Mouse (Mus musculus) G1E (cell line): Measurements from ENCODE around the gene Hsd17b2. TPM values are rescaled to one million over a fixed set of nuclear protein-coding genes. Genes with fewer than 3 reads are reported as not detected.

Experiments
- ATAC-seq: 2 replicates; pipeline ENCODE4 v1.8.0; 2016; ENCODE audit warnings: mild to moderate bottlenecking; ENCODE audit not compliant: insufficient number of reproducible peaks, poor library complexity, low FRiP score, severe bottlenecking; ENCODE audit errors: extremely low read depth
- DNase-seq: peaks from one replicate; pipeline ENCODE4 v3.0.0; 2012; ENCODE audit warnings: low spot score
- H3K27me3 ChIP-seq: 2 replicates; pipeline ENCODE4 v1.6.1; 2012; ENCODE audit warnings: mild to moderate bottlenecking, low read length, inconsistent platforms; ENCODE audit not compliant: insufficient read depth
- H3K36me3 ChIP-seq: replicated peaks from 2 replicates; pipeline ENCODE3; 2012; ENCODE audit warnings: mild to moderate bottlenecking, inconsistent platforms
- H3K4me1 ChIP-seq: 2 replicates; pipeline ENCODE4 v1.6.1; 2012; ENCODE audit warnings: low read depth, low read length, inconsistent platforms, mixed read lengths; ENCODE audit not compliant: insufficient read depth
- H3K4me3 ChIP-seq: 2 replicates; pipeline ENCODE4 v1.5.1; 2012; ENCODE audit warnings: low read depth, mild to moderate bottlenecking, inconsistent platforms, low read length, moderate library complexity, mixed read lengths
- H3K9me3 ChIP-seq: replicated peaks from 2 replicates; pipeline ENCODE4 v1.6.1; 2012; ENCODE audit warnings: inconsistent platforms
- CTCF ChIP-seq: IDR thresholded peaks from 2 replicates; pipeline ENCODE4 v1.5.1; 2012; ENCODE audit warnings: low read depth, low read length, inconsistent platforms, mixed read lengths
- GATA1 ChIP-seq: IDR thresholded peaks from 2 replicates; pipeline ENCODE4 v1.6.1; 2012; ENCODE audit warnings: borderline replicate concordance, low read length, inconsistent platforms, mixed read lengths
- GATA2 ChIP-seq: IDR thresholded peaks from 2 replicates; pipeline ENCODE4 v1.6.1; 2012; ENCODE audit warnings: low read depth, low read length, inconsistent platforms, borderline replicate concordance
- POLR2AphosphoS5 ChIP-seq: IDR thresholded peaks from 2 replicates; pipeline ENCODE4 v1.6.1; 2012; ENCODE audit warnings: low read depth, low read length, inconsistent platforms; ENCODE audit not compliant: insufficient replicate concordance
- TAL1 ChIP-seq: conservative IDR thresholded peaks from 2 replicates; pipeline ENCODE4 v1.6.1; 2012; ENCODE audit warnings: low read depth, low read length, inconsistent platforms, mixed read lengths
- polyA plus RNA-seq: library from polyadenylated mRNA; stranded (reverse); fragments of >175 nt; gene quantifications from 2 replicates; pipeline ENCODE4 v1.2.3, GENCODE M21; 2012
- total RNA-seq, 2 experiments: library from RNA; stranded (forward) in 1 of 2; stranded (reverse) in 1 of 2; fragments of 200-1000 nt in 1 of 2; fragments of >200 nt in 1 of 2; fragmentation: Nextera tagmentation in 1 of 2; gene quantifications; 2 replicates each; pipeline ENCODE4 v1.2.3; 2014 to 2017

Gene Hsd17b2
- total and polyA plus RNA-seq, 3 experiments = 0.22 TPM; not detected in 2

DNA sequence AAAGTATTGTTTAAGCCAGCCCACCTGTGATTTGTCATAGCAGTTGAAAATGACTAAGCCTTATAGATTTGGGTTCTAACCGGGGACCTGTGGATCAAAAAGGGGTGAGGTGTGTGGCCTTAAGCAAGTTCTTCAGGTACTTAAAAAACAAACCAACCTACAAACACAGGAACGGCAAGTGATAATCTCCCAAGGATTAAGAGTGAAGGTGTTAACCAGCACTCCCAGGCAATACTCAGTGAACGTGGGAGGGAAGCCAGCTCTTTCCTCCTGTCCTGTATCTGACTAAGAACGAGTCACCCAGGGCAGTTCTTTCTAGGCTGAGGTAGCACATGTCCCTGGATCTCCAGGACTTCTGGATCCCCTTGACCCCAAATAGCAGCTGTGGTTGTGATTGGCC lies 62.9 kb downstream of the Hsd17b2 start:
- Histone ChIP-seq H3K4me1 (no peaks in the 10 kb centered on the region), H3K9me3 (peaks cover 41% of the 10 kb centered on the region), H3K4me3 (no peak overlapping the region), H3K36me3 (no peaks in the 10 kb centered on the region), H3K27me3 (no peaks in the 10 kb centered on the region)
- no peak for TF ChIP-seq TAL1
- DNase-seq = no peak
- no peak for ATAC-seq

DNA sequence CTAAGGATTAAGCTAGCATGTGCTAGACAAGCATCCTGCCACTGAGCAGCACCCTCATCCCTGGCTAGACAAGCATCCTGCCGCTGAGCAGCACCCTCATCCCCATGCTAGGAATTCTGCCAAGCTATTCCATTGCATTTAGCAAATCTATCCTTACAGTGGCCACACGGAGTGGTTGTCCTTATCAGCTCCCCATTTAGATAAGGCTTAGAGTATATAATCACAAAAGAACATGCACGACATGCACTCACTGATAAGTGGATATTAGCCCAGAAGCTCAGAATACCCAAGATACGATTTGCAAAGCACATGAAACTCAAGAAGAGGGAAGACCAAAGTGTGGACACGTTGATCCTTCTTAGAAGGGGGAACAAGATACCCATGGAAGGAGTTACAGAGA lies 64.2 kb downstream of the Hsd17b2 start:
- DNase-seq (no peak), ATAC-seq (no peak)
- Histone ChIP-seq H3K4me1 (no peaks in the 10 kb centered on the region), H3K4me3 (no peak overlapping the region), H3K27me3 (no peaks in the 10 kb centered on the region), H3K9me3 (peaks cover 39% of the 10 kb centered on the region), H3K36me3 (no peaks in the 10 kb centered on the region)
- TF ChIP-seq CTCF = no peak
- TF ChIP-seq GATA1 = no peak
- TF ChIP-seq GATA2 = no peak
- no peak for TF ChIP-seq POLR2AphosphoS5
- no peak for TF ChIP-seq TAL1

DNA sequence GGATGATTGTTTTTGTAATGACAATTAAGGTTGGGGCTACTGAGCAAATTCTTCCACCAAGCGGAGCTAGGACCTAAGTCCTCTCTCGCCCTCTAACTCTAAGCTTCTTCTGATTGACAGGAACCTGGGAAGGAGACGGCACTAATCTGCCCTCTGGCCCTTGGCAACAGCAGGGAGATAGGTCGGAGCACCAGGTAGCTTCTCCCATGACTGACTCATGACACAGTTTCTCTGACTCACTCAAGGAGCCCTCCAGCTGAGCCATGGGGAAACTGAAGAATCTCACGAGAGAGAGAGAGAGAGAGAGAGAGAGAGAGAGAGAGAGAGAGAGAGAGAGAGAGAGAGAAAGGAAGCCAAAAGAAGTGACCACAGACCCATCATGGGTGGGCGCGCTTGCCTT lies 67.3 kb downstream of the Hsd17b2 start:
- no peaks in the 10 kb centered on the region for H3K36me3 ChIP-seq
- DNase-seq = no peak
- no peaks in the 10 kb centered on the region for H3K4me1 ChIP-seq
- peaks cover 42% of the 10 kb centered on the region for H3K9me3 ChIP-seq
- TF ChIP-seq GATA2 = no peak
- no peak for ATAC-seq
- no peaks in the 10 kb centered on the region for H3K27me3 ChIP-seq
- H3K4me3 ChIP-seq = no peak overlapping the region

DNA sequence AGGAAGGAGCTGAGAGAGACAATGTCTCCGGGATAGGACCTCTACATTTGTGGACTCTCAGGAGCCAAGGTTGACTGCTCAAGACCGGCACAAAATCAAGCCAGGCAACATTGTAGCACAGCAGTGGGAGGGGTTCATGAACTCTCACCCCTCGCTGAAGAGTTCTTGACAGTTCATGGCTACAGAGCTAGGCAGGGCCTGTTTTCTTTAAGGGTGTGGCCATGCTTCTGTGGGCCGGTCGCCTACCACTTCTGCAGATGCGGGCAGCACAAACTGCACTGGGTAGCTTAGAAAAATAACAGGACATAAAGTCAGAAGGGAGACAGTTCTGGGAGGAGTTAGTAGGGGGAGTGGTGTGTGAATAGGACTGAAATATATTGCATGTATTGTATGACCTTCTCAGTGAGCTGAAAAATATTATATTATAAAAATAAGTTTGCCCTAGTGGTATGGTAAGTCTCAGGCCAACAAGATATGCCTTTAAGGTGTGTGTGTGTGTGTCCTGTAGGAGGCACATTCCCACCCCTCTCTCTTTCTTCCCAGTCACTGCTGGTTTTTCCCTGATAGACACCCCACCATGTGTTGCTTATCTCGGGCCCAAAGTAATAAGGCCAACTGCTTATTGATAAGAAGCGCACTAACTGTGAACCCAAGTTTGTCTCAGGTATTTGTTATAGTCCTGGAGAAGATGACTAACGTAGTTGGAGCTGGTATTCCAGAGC lies 69.6 kb downstream of the Hsd17b2 start:
- TF ChIP-seq GATA1 (no peak), TAL1 (no peak), CTCF (no peak), POLR2AphosphoS5 (no peak), GATA2 (no peak)
- no peak for ATAC-seq

DNA sequence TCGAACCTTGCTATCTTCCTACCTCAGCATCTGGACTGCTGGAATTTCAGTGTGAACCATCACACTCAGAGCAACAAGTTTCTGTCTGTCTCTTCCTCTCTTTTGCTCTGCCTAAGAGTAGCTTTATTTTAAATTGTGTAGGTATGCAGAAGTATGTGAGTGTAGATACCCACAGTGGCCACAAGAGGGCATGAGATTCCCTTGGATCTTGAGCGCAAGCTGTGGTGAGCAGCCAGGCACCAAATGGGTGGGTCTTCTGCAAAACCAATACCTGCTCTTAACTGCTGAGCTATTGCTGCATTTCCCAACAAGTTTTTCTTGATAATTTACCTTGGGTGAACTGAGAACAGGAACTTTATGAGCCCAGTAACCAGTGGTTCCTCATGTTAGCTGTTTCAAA lies 70.4 kb downstream of the Hsd17b2 start:
- ATAC-seq (no peak), DNase-seq (no peak)
- H3K36me3 ChIP-seq = no peaks in the 10 kb centered on the region
- peaks cover 46% of the 10 kb centered on the region for H3K9me3 ChIP-seq
- TF ChIP-seq CTCF (peak; percentile 44; the same call in 1 of the 2 replicates), GATA2 (no peak), GATA1 (no peak), POLR2AphosphoS5 (no peak), TAL1 (no peak)
- H3K4me3 ChIP-seq = no peak overlapping the region
- H3K4me1 ChIP-seq = no peaks in the 10 kb centered on the region
- no peaks in the 10 kb centered on the region for H3K27me3 ChIP-seq

More for the DNA sequence above, 69.6 kb downstream of the Hsd17b2 start:
- Histone ChIP-seq H3K4me3 (no peak overlapping the region), H3K4me1 (no peaks in the 10 kb centered on the region), H3K27me3 (no peaks in the 10 kb centered on the region), H3K36me3 (no peaks in the 10 kb centered on the region), H3K9me3 (peaks cover 46% of the 10 kb centered on the region)
- no peak for DNase-seq

DNA sequence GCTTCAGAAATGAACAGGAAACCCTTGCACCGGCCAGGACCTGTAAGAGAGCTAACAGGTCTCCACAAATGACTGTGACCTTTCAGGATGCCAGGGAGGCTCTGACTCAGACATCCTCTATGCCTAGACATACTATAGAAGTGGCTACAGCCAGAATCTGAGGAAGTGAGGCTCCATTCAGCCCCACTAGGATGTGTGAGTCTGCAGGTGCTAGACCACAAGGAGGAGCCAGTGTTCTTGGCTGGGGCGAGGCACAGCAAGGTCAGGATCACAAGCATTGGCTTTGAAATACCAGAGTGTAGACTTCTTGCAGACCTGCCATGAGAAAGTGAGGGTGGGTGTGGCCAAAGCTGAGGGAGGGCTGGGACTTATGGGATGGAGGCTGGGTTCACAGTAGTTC lies 70.9 kb downstream of the Hsd17b2 start:
- Histone ChIP-seq H3K4me3 (no peak overlapping the region), H3K36me3 (no peaks in the 10 kb centered on the region), H3K4me1 (no peaks in the 10 kb centered on the region), H3K27me3 (no peaks in the 10 kb centered on the region), H3K9me3 (peaks cover 46% of the 10 kb centered on the region)
- no peak for ATAC-seq
- DNase-seq = no peak
- no peak for TF ChIP-seq TAL1
- no peak for TF ChIP-seq GATA2
- no peak for TF ChIP-seq POLR2AphosphoS5
- no peak for TF ChIP-seq GATA1
- no peak for TF ChIP-seq CTCF

DNA sequence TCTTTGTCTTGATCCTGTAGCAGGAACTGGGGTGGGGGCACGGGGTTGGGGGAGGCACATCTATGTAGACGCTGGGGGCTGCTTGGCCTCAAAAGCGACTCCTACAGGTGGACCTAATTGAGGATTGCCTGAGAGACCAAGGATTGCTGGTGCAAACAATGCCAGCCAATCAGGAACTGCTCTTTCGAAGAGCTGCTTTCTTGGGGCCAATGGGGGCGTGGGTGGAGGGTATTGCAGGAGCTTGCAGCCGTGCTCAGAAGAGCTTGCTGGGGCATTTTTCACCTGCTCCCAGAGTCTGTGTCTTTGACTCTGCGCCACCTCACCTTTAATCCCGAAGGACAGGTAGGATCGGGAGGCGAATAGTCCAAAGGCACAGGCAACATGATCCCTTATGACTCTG lies 73.9 kb downstream of the Hsd17b2 start:
- DNase-seq (no peak), ATAC-seq (no peak)
- Histone ChIP-seq H3K4me1 (no peaks in the 10 kb centered on the region), H3K27me3 (no peaks in the 10 kb centered on the region), H3K9me3 (peaks cover 38% of the 10 kb centered on the region), H3K36me3 (no peaks in the 10 kb centered on the region), H3K4me3 (no peak overlapping the region)
- TF ChIP-seq TAL1 (no peak), POLR2AphosphoS5 (no peak), GATA2 (no peak), CTCF (no peak), GATA1 (no peak)
